Mouse (Mus musculus) lung, postnatal 0 days (tissue): ENCODE data around the gene Nrd1. TPM values are rescaled to one million over a fixed set of nuclear protein-coding genes. Genes with fewer than 3 reads are reported as not detected.

ENCODE experiments used
- ATAC-seq: fragments of 200-750 bp; cut with Nextera tagmentation; 2 replicates; pipeline ENCODE4 v1.8.0; 2017; ENCODE audit warnings: moderate library complexity
- DNase-seq: peaks from one replicate; pipeline ENCODE4 v3.0.0-alpha.2; 2016; ENCODE audit warnings: low spot score
- H3K27ac ChIP-seq: fragments of 300-500 bp; sonication (generic); 2 replicates; pipeline ENCODE4 v1.5.1; 2014; ENCODE audit warnings: antibody characterized with exemption, mild to moderate bottlenecking, low read length, mixed read lengths
- H3K27me3 ChIP-seq: fragments of 300-500 bp; sonication (generic); replicated peaks from 2 replicates; pipeline ENCODE4 v1.6.1; 2014; ENCODE audit warnings: low read length, mixed read lengths; ENCODE audit not compliant: insufficient read depth
- H3K36me3 ChIP-seq: fragments of 300-500 bp; sonication (generic); 2 replicates; pipeline ENCODE4 v1.6.1; 2014; ENCODE audit warnings: low read length, mixed read lengths; ENCODE audit not compliant: insufficient read depth
- H3K4me1 ChIP-seq: fragments of 300-500 bp; sonication (generic); 2 replicates; pipeline ENCODE4 v1.6.1; 2014; ENCODE audit warnings: antibody characterized with exemption, low read depth, low read length, mixed read lengths; ENCODE audit not compliant: insufficient read depth
- H3K4me2 ChIP-seq: fragments of 300-500 bp; sonication (generic); replicated peaks from 2 replicates; pipeline ENCODE4 v1.6.1; 2014; ENCODE audit warnings: low read depth, mild to moderate bottlenecking, low read length, moderate library complexity, mixed read lengths
- H3K4me3 ChIP-seq: fragments of 300-500 bp; sonication (generic); 2 replicates; pipeline ENCODE4 v1.5.1; 2014; ENCODE audit warnings: low read depth, low read length
- H3K9ac ChIP-seq: fragments of 300-500 bp; sonication (generic); replicated peaks from 2 replicates; pipeline ENCODE4 v1.6.1; 2014; ENCODE audit warnings: low read depth, mild to moderate bottlenecking
- H3K9me3 ChIP-seq: fragments of 300-500 bp; sonication (generic); 2 replicates; pipeline ENCODE4 v1.6.1; 2016; ENCODE audit warnings: low read length, mixed read lengths
- CTCF ChIP-seq: IDR thresholded peaks from 2 replicates; pipeline ENCODE4 v1.5.1; 2016; ENCODE audit warnings: antibody characterized with exemption, mild to moderate bottlenecking
- EP300 ChIP-seq: IDR thresholded peaks from 2 replicates; pipeline ENCODE4 v1.6.1; 2016; ENCODE audit warnings: antibody characterized with exemption, mild to moderate bottlenecking, control low read depth
- WGBS: fragments of 180-500 bp; shearing (Covaris S2); extraction: QIAGEN DNeasy Blood & Tissue Kit; methylation state at CpG from one replicate; pipeline ENCODE4 v1.1.7; 2014; 5-methylcytosine and 5-hydroxymethylcytosine counted together
- polyA plus RNA-seq: library from polyadenylated mRNA; unstranded; fragments of >200 nt; fragmentation: Nextera tagmentation; extraction: Ambion mirVana; gene quantifications from 2 replicates; pipeline ENCODE4 v1.2.1, GENCODE M21; 2015

Nrd1 gene
- polyA plus RNA-seq, 1 experiment from 2014 or later: 29.3 TPM

- no peak for ATAC-seq
- no peak overlapping the region for H3K4me3 ChIP-seq
- WGBS: 86% methylated on average over 6 of the region's 6 CpGs
Observed at GRCm38 (mm10) chr4:108990571-108990970, 9.9 kb upstream of the Nrd1 start.

GRCm38 (mm10) chr4:108991811-108992210, 8.6 kb upstream of the Nrd1 start:
- no peaks in the 10 kb centered on the region for H3K9me3 ChIP-seq
- H3K36me3 ChIP-seq: no peaks in the 10 kb centered on the region
- DNase-seq: no peak

More at GRCm38 (mm10) chr4:108990571-108990970, 9.9 kb upstream of the Nrd1 start:
- no peaks in the 10 kb centered on the region for H3K27me3 ChIP-seq
- no peak for DNase-seq
- TF ChIP-seq CTCF (no peak), EP300 (no peak)
- no peaks in the 10 kb centered on the region for H3K36me3 ChIP-seq
- no peak overlapping the region for H3K27ac ChIP-seq
- H3K4me2 ChIP-seq: no peak overlapping the region
- no peaks in the 10 kb centered on the region for H3K4me1 ChIP-seq
- H3K9ac ChIP-seq: no peak overlapping the region
- H3K9me3 ChIP-seq: no peaks in the 10 kb centered on the region

DNA sequence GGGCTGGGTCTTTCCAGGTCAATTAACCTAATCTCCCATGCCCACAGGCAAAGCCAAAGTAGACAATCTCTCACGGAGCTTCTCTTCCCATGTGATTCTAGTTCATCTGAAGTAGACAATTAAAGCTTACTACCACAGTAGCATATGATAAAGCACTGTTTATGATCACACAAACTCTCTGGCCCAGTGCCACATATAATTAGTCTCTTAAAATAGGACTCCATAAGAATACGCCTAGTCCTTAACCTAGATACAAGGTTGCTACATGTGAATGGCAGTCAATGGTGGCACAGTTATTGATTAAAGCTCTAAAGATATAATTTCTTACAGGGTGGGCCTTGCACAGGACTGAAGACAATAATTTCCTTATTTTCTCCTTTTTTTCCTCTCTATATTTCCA, 7.5 kb upstream of the Nrd1 start:
- no peak overlapping the region for H3K4me2 ChIP-seq
- 39% methylated on average over 2 of the region's 2 CpGs for WGBS
- no peaks in the 10 kb centered on the region for H3K4me1 ChIP-seq
- no peak overlapping the region for H3K4me3 ChIP-seq
- no peaks in the 10 kb centered on the region for H3K36me3 ChIP-seq
- no peaks in the 10 kb centered on the region for H3K27me3 ChIP-seq
- H3K9me3 ChIP-seq: no peaks in the 10 kb centered on the region
- TF ChIP-seq CTCF (no peak), EP300 (no peak)
- no peak overlapping the region for H3K9ac ChIP-seq
- DNase-seq (no peak), ATAC-seq (no peak)
- H3K27ac ChIP-seq: no peak overlapping the region

More at GRCm38 (mm10) chr4:108991811-108992210, 8.6 kb upstream of the Nrd1 start:
- Histone ChIP-seq H3K27me3 (no peaks in the 10 kb centered on the region), H3K4me1 (no peaks in the 10 kb centered on the region), H3K4me2 (no peak overlapping the region), H3K4me3 (no peak overlapping the region), H3K9ac (no peak overlapping the region), H3K27ac (no peak overlapping the region)
- no peak for TF ChIP-seq EP300
- no peak for TF ChIP-seq CTCF
- no peak for ATAC-seq

- Histone ChIP-seq H3K36me3 (no peaks in the 10 kb centered on the region), H3K27me3 (no peaks in the 10 kb centered on the region), H3K4me3 (peak overlapping the region; percentile 70), H3K4me2 (peak overlapping the region; percentile 62), H3K9ac (peak overlapping the region; percentile 46), H3K4me1 (peaks cover 4% of the 10 kb centered on the region; the same call in 1 of the 2 replicates), H3K9me3 (no peaks in the 10 kb centered on the region), H3K27ac (peak overlapping the region; percentile 95)
- DNase-seq (no peak), ATAC-seq (peak; percentile 12; the same call in 1 of the 2 replicates)
- TF ChIP-seq CTCF: no peak
- no peak for TF ChIP-seq EP300
- WGBS: under 1% methylated on average over 18 of the region's 18 CpGs
Observed at GRCm38 (mm10) chr4:109000961-109001360, 506 bp downstream of the Nrd1 start.

- Histone ChIP-seq H3K4me1 (no peaks in the 10 kb centered on the region), H3K27me3 (no peaks in the 10 kb centered on the region), H3K4me3 (no peak overlapping the region), H3K9me3 (no peaks in the 10 kb centered on the region), H3K27ac (no peak overlapping the region), H3K9ac (no peak overlapping the region), H3K4me2 (no peak overlapping the region), H3K36me3 (no peaks in the 10 kb centered on the region)
- 79% methylated on average over 1 of the region's 1 CpGs for WGBS
- ATAC-seq (no peak), DNase-seq (no peak)
- TF ChIP-seq CTCF (no peak), EP300 (no peak)
Observed at GRCm38 (mm10) chr4:109008046-109008445, 7.6 kb downstream of the Nrd1 start.

- Histone ChIP-seq H3K27me3 (no peaks in the 10 kb centered on the region), H3K4me3 (no peak overlapping the region), H3K9ac (no peak overlapping the region), H3K9me3 (no peaks in the 10 kb centered on the region), H3K4me2 (no peak overlapping the region), H3K4me1 (no peaks in the 10 kb centered on the region), H3K36me3 (peaks cover 4% of the 10 kb centered on the region), H3K27ac (no peak overlapping the region)
- DNase-seq: no peak
- TF ChIP-seq CTCF (no peak), EP300 (no peak)
- 94% methylated on average over 4 of the region's 4 CpGs for WGBS
- no peak for ATAC-seq
Observed at GRCm38 (mm10) chr4:109014091-109014490, 13.6 kb downstream of the Nrd1 start.

DNA sequence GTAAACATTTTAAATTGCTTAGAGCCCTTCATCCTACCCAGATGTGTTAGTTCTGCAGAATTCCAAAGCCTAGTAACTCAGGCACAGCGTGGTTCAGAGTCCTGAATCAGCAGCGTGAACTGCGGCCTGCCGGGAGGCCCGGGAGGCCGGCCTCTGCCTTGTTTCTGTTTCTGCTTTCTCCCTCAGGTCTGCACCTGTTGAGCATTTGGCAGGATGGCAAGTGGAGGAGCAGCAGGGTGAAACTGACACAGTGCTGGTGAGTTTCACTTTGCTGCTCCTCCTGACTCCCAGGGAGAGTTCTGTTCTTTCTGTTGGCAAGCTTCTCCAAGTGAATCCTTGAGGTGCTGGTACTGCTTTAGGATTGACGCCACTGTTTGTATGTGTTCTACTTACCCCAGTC, 17.0 kb downstream of the Nrd1 start:
- H3K36me3 ChIP-seq: peaks cover 7% of the 10 kb centered on the region
- TF ChIP-seq EP300 (no peak), CTCF (no peak)
- H3K4me3 ChIP-seq: no peak overlapping the region
- 56% methylated on average over 7 of the region's 7 CpGs for WGBS
- H3K4me2 ChIP-seq: peak overlapping the region; percentile 22; the same call in 1 of the 2 replicates
- no peaks in the 10 kb centered on the region for H3K9me3 ChIP-seq
- H3K27ac ChIP-seq: 0 out of 2 replicates have a peak overlapping the region, but pooled peaks have one; percentile 6
- no peaks in the 10 kb centered on the region for H3K27me3 ChIP-seq
- ATAC-seq (peak; percentile 25), DNase-seq (peak; percentile 15)
- H3K9ac ChIP-seq: 0 out of 2 replicates have a peak overlapping the region, but pooled peaks have one; percentile 12
- no peaks in the 10 kb centered on the region for H3K4me1 ChIP-seq
